Mouse (Mus musculus): Measurements from ENCODE around the gene Sbf1. TPM values are rescaled to one million over a fixed set of nuclear protein-coding genes. Genes with fewer than 3 reads are reported as not detected.

Gene Sbf1
- polyA plus RNA-seq, 1 experiment from 2014 or later: 71.3 TPM

GRCm38 (mm10) chr15:89352795-89353194 is 37.7 kb upstream of the Sbf1 start:
- no peak for DNase-seq
- peaks cover 44% of the 10 kb centered on the region for H3K36me3 ChIP-seq (ENCODE audit: insufficient read depth)

GRCm38 (mm10) chr15:89352054-89352453 is 36.9 kb upstream of the Sbf1 start:
- Histone ChIP-seq H3K27ac (ENCODE audit: low read depth) (no peak overlapping the region), H3K36me3 (ENCODE audit: insufficient read depth) (peaks cover 42% of the 10 kb centered on the region), H3K27me3 (ENCODE audit: insufficient read depth, low read length) (no peaks in the 10 kb centered on the region), H3K9ac (no peak overlapping the region), H3K4me1 (ENCODE audit: insufficient read depth) (peaks cover 8% of the 10 kb centered on the region), H3K4me3 (ENCODE audit: low read depth, low read length) (no peak overlapping the region), H3K4me2 (no peak overlapping the region), H3K9me3 (ENCODE audit: low read depth, low read length) (no peaks in the 10 kb centered on the region)
- DNase-seq (no peak), ATAC-seq (ENCODE audit: insufficient read depth) (no peak)
- TF ChIP-seq CTCF (IDR thresholded peaks at IDR 0.05; ENCODE audit: low read depth): no peak
- 90% methylated on average over 14 of the region's 14 CpGs for WGBS

More at GRCm38 (mm10) chr15:89352795-89353194, 37.7 kb upstream of the Sbf1 start:
- Histone ChIP-seq H3K4me3 (ENCODE audit: low read depth, low read length) (no peak overlapping the region), H3K9me3 (ENCODE audit: low read depth, low read length) (no peaks in the 10 kb centered on the region), H3K27me3 (ENCODE audit: insufficient read depth, low read length) (no peaks in the 10 kb centered on the region), H3K27ac (ENCODE audit: low read depth) (no peak overlapping the region), H3K4me1 (ENCODE audit: insufficient read depth) (peaks cover 8% of the 10 kb centered on the region), H3K4me2 (no peak overlapping the region), H3K9ac (no peak overlapping the region)
- ATAC-seq (ENCODE audit: insufficient read depth): no peak
- no peak for TF ChIP-seq CTCF (IDR thresholded peaks at IDR 0.05; ENCODE audit: low read depth)
- 93% methylated on average over 12 of the region's 12 CpGs for WGBS

- 83% methylated on average over 15 of the region's 15 CpGs for WGBS
- no peak overlapping the region for H3K9ac ChIP-seq
- no peak for TF ChIP-seq CTCF (IDR thresholded peaks at IDR 0.05; ENCODE audit: low read depth)
- peaks cover 42% of the 10 kb centered on the region for H3K36me3 ChIP-seq (ENCODE audit: insufficient read depth)
- no peaks in the 10 kb centered on the region for H3K9me3 ChIP-seq (ENCODE audit: low read depth, low read length)
- ATAC-seq (ENCODE audit: insufficient read depth): no peak
- H3K4me3 ChIP-seq (ENCODE audit: low read depth, low read length): no peak overlapping the region
- DNase-seq: no peak
- no peak overlapping the region for H3K4me2 ChIP-seq
- no peak overlapping the region for H3K27ac ChIP-seq (ENCODE audit: low read depth)
- H3K27me3 ChIP-seq (ENCODE audit: insufficient read depth, low read length): no peaks in the 10 kb centered on the region
- peaks cover 8% of the 10 kb centered on the region for H3K4me1 ChIP-seq (ENCODE audit: insufficient read depth)
Measured at GRCm38 (mm10) chr15:89351302-89351701, 36.2 kb upstream of the Sbf1 start.

GRCm38 (mm10) chr15:89350447-89350846 is 35.3 kb upstream of the Sbf1 start:
- ATAC-seq (ENCODE audit: insufficient read depth) (no peak), DNase-seq (no peak)
- no peak for TF ChIP-seq CTCF (IDR thresholded peaks at IDR 0.05; ENCODE audit: low read depth)
- Histone ChIP-seq H3K9ac (no peak overlapping the region), H3K9me3 (ENCODE audit: low read depth, low read length) (no peaks in the 10 kb centered on the region), H3K36me3 (ENCODE audit: insufficient read depth) (peaks cover 42% of the 10 kb centered on the region), H3K27ac (ENCODE audit: low read depth) (no peak overlapping the region), H3K4me1 (ENCODE audit: insufficient read depth) (peaks cover 8% of the 10 kb centered on the region), H3K27me3 (ENCODE audit: insufficient read depth, low read length) (no peaks in the 10 kb centered on the region), H3K4me2 (no peak overlapping the region), H3K4me3 (ENCODE audit: low read depth, low read length) (no peak overlapping the region)
- WGBS: 80% methylated on average over 5 of the region's 5 CpGs

GRCm38 (mm10) chr15:89343325-89343724 is 28.2 kb upstream of the Sbf1 start:
- no peaks in the 10 kb centered on the region for H3K27me3 ChIP-seq (ENCODE audit: insufficient read depth, low read length)
- 84% methylated on average over 3 of the region's 3 CpGs for WGBS
- H3K4me2 ChIP-seq: no peak overlapping the region
- H3K4me3 ChIP-seq (ENCODE audit: low read depth, low read length): no peak overlapping the region
- TF ChIP-seq CTCF (IDR thresholded peaks at IDR 0.05; ENCODE audit: low read depth): no peak
- ATAC-seq (ENCODE audit: insufficient read depth) (no peak), DNase-seq (no peak)
- H3K27ac ChIP-seq (ENCODE audit: low read depth): no peak overlapping the region
- no peaks in the 10 kb centered on the region for H3K4me1 ChIP-seq (ENCODE audit: insufficient read depth)
- no peaks in the 10 kb centered on the region for H3K36me3 ChIP-seq (ENCODE audit: insufficient read depth)
- no peak overlapping the region for H3K9ac ChIP-seq
- no peaks in the 10 kb centered on the region for H3K9me3 ChIP-seq (ENCODE audit: low read depth, low read length)

GRCm38 (mm10) chr15:89341678-89342077 is 26.6 kb upstream of the Sbf1 start:
- no peak overlapping the region for H3K4me2 ChIP-seq
- H3K4me3 ChIP-seq (ENCODE audit: low read depth, low read length): no peak overlapping the region
- no peaks in the 10 kb centered on the region for H3K4me1 ChIP-seq (ENCODE audit: insufficient read depth)
- 53% methylated on average over 1 of the region's 1 CpGs for WGBS
- TF ChIP-seq CTCF (IDR thresholded peaks at IDR 0.05; ENCODE audit: low read depth): no peak
- no peaks in the 10 kb centered on the region for H3K9me3 ChIP-seq (ENCODE audit: low read depth, low read length)
- H3K27me3 ChIP-seq (ENCODE audit: insufficient read depth, low read length): no peaks in the 10 kb centered on the region
- H3K9ac ChIP-seq: no peak overlapping the region
- no peak overlapping the region for H3K27ac ChIP-seq (ENCODE audit: low read depth)
- H3K36me3 ChIP-seq (ENCODE audit: insufficient read depth): no peaks in the 10 kb centered on the region
- DNase-seq: no peak
- ATAC-seq (ENCODE audit: insufficient read depth): no peak

- WGBS: 70% methylated on average over 3 of the region's 3 CpGs
- no peak for ATAC-seq (ENCODE audit: insufficient read depth)
Measured at GRCm38 (mm10) chr15:89340136-89340535, 25.0 kb upstream of the Sbf1 start.

GRCm38 (mm10) chr15:89339696-89340095 is 24.6 kb upstream of the Sbf1 start:
- no peaks in the 10 kb centered on the region for H3K27me3 ChIP-seq (ENCODE audit: insufficient read depth, low read length)
- H3K9ac ChIP-seq: no peak overlapping the region
- no peak overlapping the region for H3K27ac ChIP-seq (ENCODE audit: low read depth)
- ATAC-seq (ENCODE audit: insufficient read depth): no peak
- 83% methylated on average over 2 of the region's 2 CpGs for WGBS
- H3K4me3 ChIP-seq (ENCODE audit: low read depth, low read length): no peak overlapping the region
- no peak for DNase-seq
- no peaks in the 10 kb centered on the region for H3K36me3 ChIP-seq (ENCODE audit: insufficient read depth)
- H3K4me2 ChIP-seq: no peak overlapping the region
- H3K4me1 ChIP-seq (ENCODE audit: insufficient read depth): no peaks in the 10 kb centered on the region
- no peak for TF ChIP-seq CTCF (IDR thresholded peaks at IDR 0.05; ENCODE audit: low read depth)
- H3K9me3 ChIP-seq (ENCODE audit: low read depth, low read length): no peaks in the 10 kb centered on the region

More at GRCm38 (mm10) chr15:89340136-89340535, 25.0 kb upstream of the Sbf1 start:
- Histone ChIP-seq H3K4me3 (ENCODE audit: low read depth, low read length) (no peak overlapping the region), H3K4me2 (no peak overlapping the region), H3K27ac (ENCODE audit: low read depth) (no peak overlapping the region), H3K4me1 (ENCODE audit: insufficient read depth) (no peaks in the 10 kb centered on the region), H3K36me3 (ENCODE audit: insufficient read depth) (no peaks in the 10 kb centered on the region), H3K27me3 (ENCODE audit: insufficient read depth, low read length) (no peaks in the 10 kb centered on the region), H3K9me3 (ENCODE audit: low read depth, low read length) (no peaks in the 10 kb centered on the region), H3K9ac (no peak overlapping the region)
- DNase-seq: no peak
- TF ChIP-seq CTCF (IDR thresholded peaks at IDR 0.05; ENCODE audit: low read depth): no peak
